Mouse (Mus musculus) heart, postnatal 0 days (tissue): ENCODE data around the gene Pitpnm1. TPM values are rescaled to one million over a fixed set of nuclear protein-coding genes. Genes with fewer than 3 reads are reported as not detected.
A peak's percentile ranks its signal among the peaks of the same experiment; 100 is the strongest.

Source experiments
- ATAC-seq: fragments of 200-750 bp; cut with Nextera tagmentation; 2 replicates; pipeline ENCODE4 v1.8.0; 2017; ENCODE audit warnings: low read depth, moderate number of reproducible peaks, moderate library complexity; ENCODE audit not compliant: insufficient read depth
- DNase-seq: peaks from one replicate; pipeline ENCODE4 v3.0.0-alpha.2; 2016; ENCODE audit warnings: low spot score
- H3K27ac ChIP-seq: fragments of 300-500 bp; sonication (generic); 2 replicates; pipeline ENCODE4 v1.5.1; 2014; ENCODE audit warnings: low read depth, mild to moderate bottlenecking
- H3K27me3 ChIP-seq: fragments of 300-500 bp; sonication (generic); 2 replicates; pipeline ENCODE4 v1.6.1; 2014; ENCODE audit warnings: low read length, mixed read lengths; ENCODE audit not compliant: control insufficient read depth, insufficient read depth
- H3K36me3 ChIP-seq: fragments of 300-500 bp; sonication (generic); replicated peaks from 2 replicates; pipeline ENCODE4 v1.6.1; 2014; ENCODE audit warnings: low read length, mixed read lengths; ENCODE audit not compliant: control insufficient read depth, insufficient read depth
- H3K4me1 ChIP-seq: fragments of 300-500 bp; sonication (generic); 2 replicates; pipeline ENCODE4 v1.6.1; 2014; ENCODE audit warnings: antibody characterized with exemption; ENCODE audit not compliant: control insufficient read depth, insufficient read depth
- H3K4me2 ChIP-seq: fragments of 300-500 bp; sonication (generic); 2 replicates; pipeline ENCODE4 v1.6.1; 2014; ENCODE audit warnings: low read depth, mild to moderate bottlenecking, low read length, moderate library complexity
- H3K4me3 ChIP-seq: fragments of 300-500 bp; sonication (generic); 2 replicates; pipeline ENCODE4 v1.5.1; 2014; ENCODE audit warnings: low read depth, low read length
- H3K9ac ChIP-seq: fragments of 300-500 bp; sonication (generic); replicated peaks from 2 replicates; pipeline ENCODE4 v1.6.1; 2014; ENCODE audit warnings: low read depth, low read length, mixed read lengths
- H3K9me3 ChIP-seq: fragments of 300-500 bp; sonication (generic); replicated peaks from 2 replicates; pipeline ENCODE4 v1.6.1; 2016; ENCODE audit warnings: low read length; ENCODE audit not compliant: control insufficient read depth
- CTCF ChIP-seq: IDR thresholded peaks from 2 replicates; pipeline ENCODE4 v1.5.1; 2016; ENCODE audit warnings: antibody characterized with exemption, control low read depth, low read depth
- EP300 ChIP-seq: IDR thresholded peaks from 2 replicates; pipeline ENCODE4 v1.6.1; 2016; ENCODE audit warnings: antibody characterized with exemption, low read depth
- WGBS: fragments of 180-500 bp; shearing (Covaris S2); extraction: QIAGEN DNeasy Blood & Tissue Kit; methylation state at CpG from one replicate; pipeline ENCODE4 v1.1.7; 2014; 5-methylcytosine and 5-hydroxymethylcytosine counted together
- polyA plus RNA-seq: library from polyadenylated mRNA; unstranded; fragments of >200 nt; fragmentation: Nextera tagmentation; extraction: Ambion mirVana; gene quantifications from 2 replicates; pipeline ENCODE4 v1.2.1, GENCODE M21; 2015
- total RNA-seq: library from RNA; depleted of rRNA; stranded (reverse); fragments of >200 nt; gene quantifications from 2 replicates; pipeline ENCODE4 v1.2.3, GENCODE M21; 2014; ENCODE audit warnings: low replicate concordance

Gene Pitpnm1
- total and polyA plus RNA-seq, 2 experiments from 2014 or later: 21.9 to 47.3 TPM

DNA sequence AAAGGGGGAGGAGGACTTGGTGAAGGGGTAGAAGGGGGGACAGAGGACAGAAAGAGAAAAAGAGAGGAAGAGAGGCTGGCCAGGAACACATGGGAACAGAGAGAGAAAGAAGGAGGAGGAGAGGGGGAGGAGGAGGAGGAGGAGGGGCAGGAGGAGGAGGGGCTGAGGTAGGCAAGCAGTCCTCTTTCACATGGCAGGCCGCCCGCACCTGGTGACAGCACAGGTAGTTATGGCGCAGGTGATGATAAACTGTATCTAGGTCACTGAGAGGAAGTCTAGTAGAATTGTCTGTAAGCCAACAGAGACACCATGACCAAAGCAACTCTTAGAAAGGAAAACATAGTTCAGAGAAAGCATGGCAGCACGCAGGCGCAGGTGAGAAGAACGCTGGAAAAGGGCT, 28.4 kb upstream of the Pitpnm1 start:
- Histone ChIP-seq H3K4me1 (no peaks in the 10 kb centered on the region), H3K4me3 (no peak overlapping the region), H3K27ac (no peak overlapping the region), H3K27me3 (no peaks in the 10 kb centered on the region), H3K4me2 (no peak overlapping the region), H3K9me3 (no peaks in the 10 kb centered on the region), H3K36me3 (no peaks in the 10 kb centered on the region), H3K9ac (no peak overlapping the region)
- 82% methylated on average over 6 of the region's 6 CpGs for WGBS
- DNase-seq (no peak), ATAC-seq (no peak)
- TF ChIP-seq EP300: no peak
- TF ChIP-seq CTCF: no peak

DNA sequence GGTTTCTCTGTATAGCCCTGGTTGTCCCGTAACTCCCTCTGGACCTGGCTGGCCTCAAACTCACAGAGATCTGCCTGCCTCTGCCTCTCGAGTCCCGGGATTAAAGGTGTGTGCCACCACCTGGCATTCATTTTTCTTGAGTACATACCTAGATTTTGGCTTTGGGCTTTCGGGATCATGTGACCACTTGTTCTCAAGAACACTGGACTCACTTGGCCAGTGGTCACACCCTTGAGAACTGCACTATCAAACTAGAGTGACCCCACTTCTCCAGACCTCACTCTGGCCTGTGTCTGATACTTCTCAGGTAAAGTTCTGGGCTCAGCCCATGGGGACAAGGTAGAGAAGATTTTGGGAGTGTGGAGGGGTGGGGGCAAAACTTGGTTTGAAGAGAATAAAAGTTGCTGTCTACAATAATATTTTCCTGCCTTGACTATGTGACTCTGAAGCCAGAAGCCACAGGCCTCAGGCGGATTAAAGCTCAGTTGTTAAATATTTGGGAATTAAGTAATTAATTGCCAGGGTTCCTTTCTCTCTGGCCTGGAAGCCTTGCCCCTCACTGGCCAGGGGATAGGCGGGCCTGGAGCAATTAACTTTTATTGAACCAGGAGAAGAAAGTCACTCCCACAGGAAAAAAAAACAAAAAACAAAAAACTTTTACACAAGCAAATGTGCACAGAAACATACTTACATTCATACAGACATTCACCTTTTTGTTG, 26.9 kb upstream of the Pitpnm1 start:
- ATAC-seq: no peak
- Histone ChIP-seq H3K9ac (no peak overlapping the region), H3K4me3 (no peak overlapping the region), H3K9me3 (no peaks in the 10 kb centered on the region), H3K27ac (no peak overlapping the region), H3K4me2 (no peak overlapping the region), H3K27me3 (no peaks in the 10 kb centered on the region), H3K36me3 (no peaks in the 10 kb centered on the region), H3K4me1 (no peaks in the 10 kb centered on the region)
- 85% methylated on average over 6 of the region's 6 CpGs for WGBS
- no peak for DNase-seq
- no peak for TF ChIP-seq CTCF
- no peak for TF ChIP-seq EP300

DNA sequence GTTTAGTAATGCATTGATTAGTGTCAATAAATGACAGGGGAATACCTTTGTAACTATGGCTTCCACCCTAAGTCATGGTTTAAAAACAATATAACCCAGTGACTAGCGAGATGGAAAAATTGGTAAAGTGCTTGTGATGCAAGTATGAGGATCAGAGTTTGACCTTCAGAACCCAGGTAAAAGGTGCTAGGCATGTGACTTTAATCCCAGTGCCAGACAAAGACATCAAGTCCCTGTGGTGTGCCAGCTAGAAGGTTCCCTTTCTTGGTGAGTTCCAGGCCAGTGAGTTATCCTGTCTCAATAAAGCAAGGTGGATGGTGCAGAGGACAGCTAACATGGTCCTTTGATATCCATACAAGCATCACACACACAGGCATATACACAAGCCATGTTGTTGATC, 24.3 kb upstream of the Pitpnm1 start:
- H3K4me2 ChIP-seq: no peak overlapping the region
- 87% methylated on average over 1 of the region's 1 CpGs for WGBS
- no peaks in the 10 kb centered on the region for H3K4me1 ChIP-seq
- no peaks in the 10 kb centered on the region for H3K36me3 ChIP-seq
- DNase-seq (no peak), ATAC-seq (no peak)
- H3K27ac ChIP-seq: no peak overlapping the region
- H3K9ac ChIP-seq: no peak overlapping the region
- H3K9me3 ChIP-seq: no peaks in the 10 kb centered on the region
- no peak overlapping the region for H3K4me3 ChIP-seq
- TF ChIP-seq EP300 (no peak), CTCF (no peak)
- no peaks in the 10 kb centered on the region for H3K27me3 ChIP-seq

DNA sequence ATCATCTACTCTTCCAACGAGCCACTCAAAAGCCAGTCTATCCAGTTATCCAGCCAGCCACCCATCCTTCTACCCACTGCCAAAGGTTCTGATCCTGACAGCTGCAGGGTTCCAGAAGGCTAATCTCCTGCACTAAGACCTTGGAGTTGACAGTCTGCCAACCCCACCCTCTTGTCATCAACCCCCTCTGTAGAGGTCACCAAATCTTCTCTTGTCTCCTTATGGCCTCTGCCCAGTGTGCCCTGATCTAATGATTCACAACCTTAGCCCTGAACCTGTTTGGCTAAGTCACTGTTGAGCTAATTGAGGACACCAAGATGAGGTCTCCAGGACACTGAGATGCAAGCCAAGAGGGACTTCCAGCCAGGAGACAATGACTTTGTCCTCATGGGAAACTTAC, 20.2 kb upstream of the Pitpnm1 start:
- H3K9ac ChIP-seq: no peak overlapping the region
- no peak overlapping the region for H3K4me3 ChIP-seq
- H3K4me1 ChIP-seq: no peaks in the 10 kb centered on the region
- WGBS: 61% methylated on average over 1 of the region's 1 CpGs
- no peaks in the 10 kb centered on the region for H3K27me3 ChIP-seq
- H3K9me3 ChIP-seq: no peaks in the 10 kb centered on the region
- no peak overlapping the region for H3K4me2 ChIP-seq
- DNase-seq (no peak), ATAC-seq (no peak)
- H3K27ac ChIP-seq: no peak overlapping the region
- no peaks in the 10 kb centered on the region for H3K36me3 ChIP-seq
- TF ChIP-seq CTCF: no peak
- TF ChIP-seq EP300: no peak

DNA sequence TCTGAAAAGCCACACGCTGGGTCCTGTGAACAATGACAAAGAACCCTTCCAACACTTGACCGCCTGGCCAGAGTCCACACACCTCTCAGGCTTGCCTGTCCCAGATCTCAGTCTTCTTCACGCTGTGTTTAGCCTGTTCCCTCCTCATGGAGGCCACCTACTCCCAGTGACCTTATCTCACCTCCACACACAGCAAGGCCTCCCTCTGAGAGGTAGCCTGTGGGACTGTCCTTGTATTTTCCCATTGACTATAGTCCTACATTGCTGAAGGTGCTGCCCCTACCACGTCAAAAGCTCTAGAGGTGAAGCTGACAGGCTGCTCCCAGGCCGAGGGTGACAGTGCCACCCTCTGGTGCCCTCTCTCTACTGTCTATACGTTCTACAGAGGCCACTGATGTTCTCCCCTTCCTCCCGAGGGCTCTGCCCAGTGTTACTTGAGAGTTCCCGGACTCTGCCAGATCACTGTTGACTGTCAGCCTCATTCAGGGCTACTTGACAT, 19.2 kb upstream of the Pitpnm1 start:
- peak; percentile 59 for ATAC-seq
- no peaks in the 10 kb centered on the region for H3K9me3 ChIP-seq
- no peak for DNase-seq
- H3K27ac ChIP-seq: no peak overlapping the region
- 49% methylated on average over 8 of the region's 8 CpGs for WGBS
- no peaks in the 10 kb centered on the region for H3K36me3 ChIP-seq
- TF ChIP-seq CTCF (peak; percentile 44), EP300 (no peak)
- H3K4me3 ChIP-seq: no peak overlapping the region
- H3K27me3 ChIP-seq: no peaks in the 10 kb centered on the region
- no peaks in the 10 kb centered on the region for H3K4me1 ChIP-seq
- no peak overlapping the region for H3K4me2 ChIP-seq
- no peak overlapping the region for H3K9ac ChIP-seq

DNA sequence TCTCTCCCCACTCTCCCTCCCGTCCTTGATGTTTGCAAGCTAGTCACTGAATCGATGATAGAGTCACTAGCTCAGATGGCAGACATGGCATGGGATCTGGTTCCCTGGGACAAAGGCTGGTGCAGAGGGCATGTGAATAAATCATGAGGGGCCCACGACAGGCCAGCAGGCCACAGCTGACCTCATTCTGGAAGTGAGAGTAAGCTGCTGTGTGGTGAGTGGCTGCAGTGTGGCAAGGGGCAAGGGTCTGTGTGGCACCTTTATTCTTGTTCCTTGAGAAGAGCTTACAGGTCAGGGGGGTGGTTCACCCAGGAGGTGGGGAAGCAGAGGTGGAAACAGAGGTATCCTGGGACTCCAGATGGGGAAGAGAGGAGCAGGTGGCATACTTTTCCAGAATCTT, 18.4 kb upstream of the Pitpnm1 start, which contains the start of gene Cabp2:
Gene Cabp2 (plus strand): TSS at position 185 of the 400 bp plus-strand sequence.
- H3K27ac ChIP-seq: no peak within 1 kb of the TSS
- H3K4me1 ChIP-seq: no peaks in the 10 kb centered on the region
- H3K4me2 ChIP-seq: no peak within 1 kb of the TSS
- DNase-seq: no peak
- H3K36me3 ChIP-seq: no peaks in the 10 kb centered on the region
- no peak for ATAC-seq
- no peak within 1 kb of the TSS for H3K4me3 ChIP-seq
- H3K27me3 ChIP-seq: no peaks in the 10 kb centered on the region
- H3K9me3 ChIP-seq: no peaks in the 10 kb centered on the region
- no peak for TF ChIP-seq CTCF
- no peak within 1 kb of the TSS for H3K9ac ChIP-seq
- 64% methylated on average over 3 of the region's 3 CpGs for WGBS
